Mouse (Mus musculus) adrenal gland, postnatal 10 days (tissue): ENCODE results near the gene Snrpc. TPM values are rescaled to one million over a fixed set of nuclear protein-coding genes. Genes with fewer than 3 reads are reported as not detected.
"Not testable (repeated sequence)": the region's sequence is repeated elsewhere in the genome, so short reads cannot be mapped to it uniquely, and the experiment has no call there.

Source experiments
- DNase-seq: peaks from one replicate; pipeline ENCODE4 v3.0.0; 2021; ENCODE audit warnings: mixed read lengths
- long read RNA-seq, 2 experiments: library from polyadenylated mRNA; stranded (forward); transcript quantifications; one replicate each; pipeline ENCODE4 v2.0.0; 2021
- total RNA-seq, 2 experiments: library from RNA; stranded (reverse); gene quantifications; 2 replicates each; pipeline ENCODE4 v1.2.3; 2021

Gene Snrpc
- total RNA-seq: 100 to 1,000 TPM in 1 of 2 experiments, 10 to 100 TPM in 1; 94.8 to 102 TPM
- long read RNA-seq, experiment 1, transcript Snrpc-201 (6 exons, 758 nt): major isoform, 70 of 81 reads
- long read RNA-seq, experiment 1, partial matches to known transcripts: 9 of 81 reads
- long read RNA-seq, experiment 1, other reads (novel, unspliced or antisense): 2 of 81 reads
- long read RNA-seq, experiment 2, transcript Snrpc-201 (6 exons, 758 nt): major isoform, 46 of 49 reads
- long read RNA-seq, experiment 2, partial matches to known transcripts: 3 of 49 reads
- long read RNA-seq, experiment 2, other reads (novel, unspliced or antisense): 0 of 49 reads

DNA sequence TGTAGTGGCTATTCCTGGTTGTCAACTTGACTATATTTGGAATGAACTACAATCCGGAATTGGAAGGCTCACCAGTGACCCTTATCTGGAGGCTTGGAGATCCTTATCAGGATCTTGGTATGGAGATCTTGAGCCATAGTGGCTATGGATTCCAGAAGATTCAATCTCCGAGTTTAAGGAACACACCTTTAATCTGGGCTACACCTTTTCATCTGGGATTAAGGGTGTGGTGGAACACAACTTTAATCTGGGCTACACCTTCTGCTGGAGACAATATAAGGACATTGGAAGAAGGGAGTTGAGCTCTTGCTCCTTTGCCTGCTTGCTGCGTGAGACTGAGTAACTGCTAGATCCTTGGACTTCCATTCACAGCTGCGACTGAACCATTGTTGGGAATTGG, at the start of gene Snrpc:
Snrpc (plus strand) TSS at position 301 of the 400 bp plus-strand sequence.
- DNase-seq: not testable (repeated sequence)

DNA sequence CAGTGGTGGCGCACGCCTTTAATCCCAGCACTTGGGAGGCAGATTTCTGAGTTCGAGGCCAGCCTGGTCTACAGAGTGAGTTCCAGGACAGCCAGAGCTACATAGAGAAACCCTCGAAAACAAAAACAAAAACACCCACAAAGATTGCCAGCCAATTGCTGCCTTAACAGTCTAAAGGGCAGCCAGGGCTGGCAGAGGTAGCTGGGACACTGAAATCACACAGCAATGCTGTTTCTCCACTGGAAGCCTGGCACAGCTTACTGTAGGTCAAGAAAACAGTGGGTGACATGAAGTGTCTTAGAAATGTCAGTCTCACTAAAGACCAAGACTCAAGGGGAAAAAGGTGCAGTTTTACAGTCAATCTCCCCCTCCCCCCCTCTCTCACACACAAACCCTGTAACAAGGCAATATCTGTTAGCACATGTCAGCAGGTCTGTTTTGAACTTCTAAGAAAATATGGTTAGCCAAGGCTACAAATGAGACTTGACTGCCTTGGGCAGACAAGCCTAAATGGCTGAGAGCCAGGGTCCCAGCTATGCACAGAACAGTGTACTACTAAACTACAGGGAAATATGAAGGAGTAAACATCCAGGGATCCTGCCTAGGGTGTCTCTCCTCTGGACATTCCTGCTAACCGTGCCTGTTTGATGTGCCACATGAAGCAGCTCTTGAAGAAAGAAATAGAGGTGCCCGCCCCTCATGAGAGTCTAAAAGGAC, 49.3 kb upstream of the Snrpc start:
- peak; percentile 56 for DNase-seq

DNA sequence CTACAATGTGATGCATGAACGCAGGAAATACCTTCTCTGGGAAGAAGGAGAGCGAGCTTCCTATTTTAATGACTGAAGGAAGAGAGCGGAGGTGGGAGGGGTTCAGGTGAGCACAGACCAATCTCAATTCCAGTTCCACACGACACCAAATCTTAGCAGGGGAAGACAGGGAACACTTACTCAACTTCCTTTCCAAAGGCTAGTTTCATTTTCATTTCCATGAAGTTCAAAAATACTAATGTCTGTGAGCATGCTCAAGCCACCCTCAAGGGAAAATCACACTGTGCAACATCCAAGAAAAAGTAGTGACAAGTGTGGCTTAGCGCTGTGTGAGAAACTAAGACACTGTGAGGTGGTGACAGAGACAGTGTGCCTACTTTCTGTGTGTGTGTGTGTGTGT, 47.9 kb upstream of the Snrpc start:
- no peak for DNase-seq

DNA sequence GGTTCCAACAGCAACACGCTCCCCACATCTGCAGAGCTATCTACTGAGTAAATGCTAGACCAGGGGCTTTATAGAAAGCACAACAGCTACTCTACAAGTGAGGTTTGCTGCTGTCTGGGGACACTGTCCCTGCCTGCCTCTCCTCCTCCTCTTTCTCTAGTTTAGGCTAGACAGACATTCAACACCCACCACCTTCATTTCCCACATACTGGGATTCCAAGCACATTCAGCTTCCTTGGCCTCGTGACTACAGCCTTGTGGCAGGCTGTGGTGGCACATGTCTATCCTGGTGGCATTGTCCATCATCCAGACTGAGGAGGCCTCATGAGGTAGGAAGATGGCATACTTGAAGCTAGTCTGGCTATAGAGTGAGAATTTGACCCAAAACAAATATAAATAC, 47.0 kb upstream of the Snrpc start:
- no peak for DNase-seq

DNA sequence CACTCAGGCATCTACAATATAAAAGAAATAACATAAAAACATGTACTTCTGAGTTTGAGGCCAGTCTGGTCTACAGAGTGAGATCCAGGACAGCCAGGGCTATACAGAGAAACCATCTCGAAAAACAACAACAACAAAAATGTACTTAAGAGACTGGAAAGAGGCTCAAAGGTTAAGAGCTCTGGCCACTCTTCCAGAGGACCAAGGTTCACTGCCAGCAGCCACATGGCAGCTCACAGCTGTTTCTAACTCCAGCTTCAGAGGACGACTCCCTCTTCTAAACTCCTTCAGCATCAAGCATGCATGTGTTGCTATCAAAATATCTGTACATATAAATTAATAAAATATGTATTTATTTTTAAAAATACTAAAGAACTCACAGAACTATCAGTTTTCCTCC, 46.4 kb upstream of the Snrpc start:
- DNase-seq: no peak

DNA sequence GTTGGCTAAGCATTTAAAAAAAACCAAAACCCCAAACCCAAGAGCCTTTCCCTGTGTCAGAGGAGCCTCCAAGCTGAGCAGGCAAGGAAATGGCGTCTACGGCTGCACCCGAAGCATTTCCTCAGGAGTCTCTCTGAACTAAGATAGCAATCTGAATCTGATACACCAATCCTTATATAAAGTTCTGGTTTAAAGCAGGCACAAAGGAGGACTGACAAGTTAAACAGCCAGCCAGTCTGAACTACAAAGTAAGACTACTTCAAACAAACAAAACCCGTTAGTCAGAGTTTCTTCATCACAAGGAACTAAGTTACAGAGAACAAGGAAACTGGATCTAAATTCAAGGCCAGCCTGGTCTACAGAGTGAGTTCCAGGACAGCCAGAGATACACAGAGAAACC, 45.4 kb upstream of the Snrpc start:
- DNase-seq: no peak

DNA sequence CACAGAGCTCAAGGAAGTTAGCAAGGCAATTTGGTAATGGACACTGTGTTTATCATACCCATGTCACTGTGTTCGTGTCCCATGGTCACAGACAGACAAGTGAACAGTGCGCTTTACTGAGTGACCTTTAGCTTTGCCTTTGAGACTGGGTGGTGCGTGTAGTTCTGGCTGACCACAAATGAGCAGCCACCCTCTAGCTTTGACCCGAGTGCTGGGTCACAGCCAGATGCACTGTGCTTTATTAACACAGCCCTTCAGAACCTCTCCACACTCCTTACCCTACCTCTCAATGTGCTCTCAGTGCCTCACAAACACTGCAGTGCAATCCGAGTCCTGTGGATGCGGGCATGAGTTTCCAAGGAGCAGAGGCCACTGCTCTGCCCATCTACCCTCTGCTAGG, 44.8 kb upstream of the Snrpc start:
- peak; percentile 68 for DNase-seq

DNA sequence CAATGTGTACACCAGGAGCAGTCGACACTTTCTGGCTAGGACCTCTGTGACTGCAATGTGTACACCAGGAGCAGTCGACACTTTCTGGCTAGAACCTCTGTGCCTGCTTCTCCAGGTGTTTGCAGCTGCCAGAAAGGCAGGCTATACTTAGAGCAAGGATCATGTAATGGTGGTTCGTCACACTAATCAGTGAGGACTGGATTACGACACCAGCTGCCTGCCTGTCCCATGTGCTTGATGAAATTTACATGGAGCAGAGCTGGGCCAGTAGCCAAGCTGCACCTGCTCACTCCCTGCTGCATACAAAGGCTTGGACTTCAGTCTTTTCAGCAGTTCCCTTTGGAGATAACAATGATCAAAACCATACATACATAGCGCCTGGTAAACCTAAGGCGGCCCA, 41.2 kb upstream of the Snrpc start:
- DNase-seq: peak; percentile 73

DNA sequence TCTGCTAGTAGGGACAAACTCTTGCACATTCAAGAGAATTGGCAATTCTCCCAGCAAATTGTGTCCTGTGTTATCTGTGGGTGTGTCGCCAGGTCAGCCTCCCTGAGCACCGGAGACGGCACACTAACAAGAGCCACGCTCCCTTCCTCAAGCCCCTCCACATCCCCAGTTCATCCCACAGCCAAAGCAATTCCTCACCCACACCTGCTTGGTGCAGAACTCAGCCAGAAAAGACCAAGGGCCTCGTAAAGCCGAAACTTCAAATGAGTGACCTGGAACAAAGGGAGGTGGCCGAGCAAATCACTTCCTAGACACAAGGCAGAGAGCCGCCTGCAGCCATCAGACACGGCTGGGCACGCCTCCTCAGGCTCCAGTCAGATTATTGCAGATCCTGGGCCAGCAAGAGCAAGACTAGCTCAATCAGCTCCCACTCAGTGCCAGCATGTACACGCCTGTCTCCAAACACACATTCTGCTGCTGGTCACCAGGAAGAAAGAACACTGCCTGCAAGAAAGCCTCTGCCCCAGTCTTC, 40.5 kb upstream of the Snrpc start:
- DNase-seq: peak; percentile 66

DNA sequence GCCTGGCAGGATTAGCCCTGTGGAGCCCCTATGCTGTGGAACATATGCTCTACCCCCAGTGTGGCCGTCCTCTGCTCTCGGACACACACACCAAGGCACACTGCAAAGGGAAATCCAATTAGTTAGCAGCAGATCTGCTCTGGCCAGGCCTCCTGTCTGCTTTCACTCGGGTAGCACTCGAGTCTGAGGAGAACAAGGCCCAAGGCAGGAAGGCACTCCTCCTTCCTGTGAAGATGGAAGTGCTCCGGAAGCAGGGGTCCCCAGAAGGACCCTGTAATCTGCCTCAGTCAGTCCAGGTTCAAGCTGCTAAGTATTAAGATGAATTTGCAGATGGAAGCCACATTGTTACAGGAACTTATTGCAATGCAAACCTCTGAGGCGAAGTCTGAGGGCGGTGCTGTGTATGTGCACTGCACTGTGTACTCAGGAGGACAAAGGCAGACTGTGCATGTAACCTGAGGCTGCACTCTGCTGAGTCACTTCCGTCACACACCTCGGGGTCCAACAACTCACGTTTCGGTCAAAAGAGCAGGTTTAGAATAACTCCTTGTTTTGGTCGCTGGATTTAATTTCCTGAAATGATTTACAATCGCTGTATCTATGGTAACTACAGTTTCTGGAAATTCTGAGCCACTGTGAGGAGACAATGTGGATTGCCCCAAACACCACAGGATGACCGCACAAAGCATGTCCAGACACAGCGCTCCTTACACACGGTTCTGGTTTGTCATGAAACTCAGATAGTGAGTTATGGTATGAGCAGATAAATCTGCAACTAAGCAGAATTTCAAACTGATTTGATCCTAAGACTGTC, 38.0 kb upstream of the Snrpc start:
- DNase-seq: no peak

DNA sequence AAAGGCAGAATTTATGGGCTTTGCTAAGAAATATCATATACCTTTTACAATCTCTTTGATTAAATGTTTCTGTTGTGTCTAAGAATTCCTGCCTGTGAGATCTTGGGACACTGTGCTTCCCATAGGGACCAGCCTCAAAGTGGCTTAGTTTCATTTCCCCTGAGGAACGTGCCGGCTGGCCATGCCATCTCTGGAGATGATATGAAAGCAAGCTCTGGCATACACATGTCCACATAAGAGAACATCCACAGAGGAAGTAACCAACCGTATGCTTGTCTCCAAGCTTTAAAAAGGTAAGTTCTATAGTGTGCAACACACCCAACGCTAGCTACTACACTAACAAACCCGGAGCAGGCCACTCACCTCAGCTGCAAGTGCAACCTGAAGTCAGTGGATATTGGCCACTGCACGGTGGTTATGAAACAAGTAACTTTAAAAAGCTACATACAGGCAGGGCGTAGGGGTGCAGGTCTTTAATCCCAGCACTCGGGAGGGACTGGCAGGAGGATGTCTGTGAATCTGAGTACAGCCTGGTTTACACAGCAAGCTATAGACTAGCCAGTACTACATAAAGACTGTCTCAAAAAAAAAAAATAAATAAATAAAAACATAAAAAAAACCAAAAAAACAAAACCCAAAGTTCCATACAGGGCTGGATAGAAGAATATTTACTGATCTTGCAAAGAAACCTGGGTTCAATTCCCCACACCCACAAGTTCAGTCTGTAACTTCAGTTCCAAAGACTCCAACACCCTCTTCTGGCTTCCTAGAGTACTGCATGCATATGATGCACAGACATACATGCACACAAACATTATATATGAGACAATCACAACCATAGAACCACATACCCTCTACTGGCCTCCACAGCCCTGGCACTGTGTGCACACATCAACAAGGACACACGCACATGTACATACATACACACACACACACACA, 37.0 kb upstream of the Snrpc start:
- no peak for DNase-seq

DNA sequence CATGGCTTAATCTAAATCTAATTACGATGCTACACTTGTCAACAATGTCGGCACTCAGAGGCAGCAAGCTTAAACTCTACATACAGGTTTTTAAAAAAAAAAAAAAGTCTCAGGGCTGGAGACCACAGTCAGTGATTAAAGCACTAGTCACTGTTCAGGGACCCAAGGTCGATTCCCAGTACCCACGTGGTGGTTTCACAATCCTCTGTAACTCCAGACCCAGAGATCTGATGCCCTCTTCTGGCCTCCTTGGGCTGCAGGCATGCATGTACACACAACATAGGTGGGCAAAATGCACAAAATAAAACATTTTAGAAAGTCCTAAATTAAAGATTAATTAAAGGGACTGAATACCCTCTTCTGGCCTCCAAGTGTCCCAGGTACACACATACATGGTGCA, 34.2 kb upstream of the Snrpc start:
- peak; percentile 60 for DNase-seq

DNA sequence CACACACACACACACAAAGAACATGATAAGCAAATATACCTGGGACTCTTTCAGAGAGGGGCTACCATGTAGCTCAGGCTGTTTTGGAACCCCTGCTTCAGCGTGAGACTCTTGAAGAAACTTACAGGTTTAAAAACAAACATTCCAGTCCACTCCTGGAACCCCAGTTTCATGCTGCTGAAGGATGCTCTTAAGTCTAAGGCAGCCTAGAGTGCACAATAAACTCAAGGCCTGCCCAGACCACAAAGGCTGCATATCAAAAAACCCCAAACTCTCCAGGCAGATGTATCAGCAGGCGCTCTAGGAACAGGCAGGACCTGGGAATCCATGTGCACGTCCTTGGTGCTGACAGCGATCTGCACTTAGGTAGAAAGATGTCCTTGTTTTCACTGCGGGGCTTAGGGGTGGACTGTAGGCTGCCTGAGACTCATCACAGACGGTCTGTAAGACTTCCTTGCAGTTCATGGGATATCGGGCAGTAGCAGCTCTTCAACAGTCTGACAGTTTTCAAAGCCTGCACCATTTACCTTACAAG, 33.7 kb upstream of the Snrpc start:
- DNase-seq: no peak

DNA sequence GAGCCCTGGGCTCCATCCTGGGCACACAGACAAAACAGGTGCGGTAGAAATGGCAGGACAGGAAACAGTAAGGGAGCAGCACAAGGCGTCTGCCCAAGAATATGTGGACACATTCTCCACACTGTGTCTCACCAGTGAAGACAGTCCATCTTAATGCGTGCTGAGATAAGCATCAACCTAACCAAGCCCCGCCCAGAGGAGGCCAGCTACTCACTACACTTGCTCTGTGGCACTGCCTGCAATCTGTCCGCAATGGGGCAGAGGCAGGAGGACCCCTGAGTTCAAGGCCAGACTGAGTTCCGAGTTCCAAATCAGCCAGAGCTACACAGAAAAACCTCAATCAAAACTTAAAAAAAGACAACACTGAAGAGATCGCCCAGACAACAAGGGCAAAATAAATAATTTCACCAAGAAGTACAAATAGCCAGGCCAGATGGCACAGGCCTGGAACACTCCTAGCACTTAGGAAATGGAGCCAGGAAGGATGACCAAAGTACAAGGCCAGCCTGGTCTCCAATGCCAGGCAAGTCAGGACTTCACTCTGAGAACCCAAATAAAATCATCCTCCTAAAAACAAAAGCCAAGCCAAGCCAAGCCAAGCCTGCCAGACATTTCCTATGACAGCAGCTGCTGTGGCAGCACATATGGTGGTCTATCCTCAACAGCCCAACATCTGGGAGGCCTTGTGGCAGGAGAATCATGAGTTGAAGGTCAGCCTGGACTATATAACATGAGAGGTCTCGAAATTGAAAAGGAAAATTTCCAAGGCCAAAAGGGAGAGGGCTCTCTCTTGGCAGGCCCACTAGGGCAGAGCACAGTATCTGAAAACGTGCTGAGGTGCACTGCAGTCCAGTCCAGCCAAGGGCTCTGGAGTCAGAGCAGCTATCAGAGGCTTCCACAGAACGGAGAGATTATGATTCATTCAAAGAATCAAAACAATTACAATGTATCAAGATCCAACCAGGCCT, 32.9 kb upstream of the Snrpc start:
- peak; percentile 58 for DNase-seq

DNA sequence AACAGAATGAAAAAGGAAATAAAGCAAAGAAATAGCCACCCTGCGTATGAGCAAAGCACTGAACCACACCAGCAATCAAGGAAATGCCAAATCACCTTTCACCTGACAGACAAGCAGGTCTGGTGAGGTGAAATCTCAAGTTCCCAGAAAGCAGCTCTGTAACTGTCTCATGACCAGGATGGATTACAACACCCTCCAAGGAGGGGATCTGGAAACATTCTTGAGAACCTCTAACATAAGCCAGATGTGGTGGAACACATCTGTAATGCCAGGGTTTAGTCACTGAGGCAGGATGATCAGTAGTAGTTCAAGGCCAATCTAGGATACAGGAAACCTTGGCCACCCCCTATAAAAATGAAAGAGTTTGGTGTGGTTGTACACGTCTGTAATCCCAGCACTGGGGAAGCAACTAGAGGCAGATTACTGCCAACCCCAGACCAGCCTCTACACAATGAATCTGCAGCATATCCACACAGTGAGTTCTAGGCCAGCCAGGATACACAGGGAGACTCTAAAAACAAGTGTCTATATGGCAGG, 30.3 kb upstream of the Snrpc start:
- no peak for DNase-seq

DNA sequence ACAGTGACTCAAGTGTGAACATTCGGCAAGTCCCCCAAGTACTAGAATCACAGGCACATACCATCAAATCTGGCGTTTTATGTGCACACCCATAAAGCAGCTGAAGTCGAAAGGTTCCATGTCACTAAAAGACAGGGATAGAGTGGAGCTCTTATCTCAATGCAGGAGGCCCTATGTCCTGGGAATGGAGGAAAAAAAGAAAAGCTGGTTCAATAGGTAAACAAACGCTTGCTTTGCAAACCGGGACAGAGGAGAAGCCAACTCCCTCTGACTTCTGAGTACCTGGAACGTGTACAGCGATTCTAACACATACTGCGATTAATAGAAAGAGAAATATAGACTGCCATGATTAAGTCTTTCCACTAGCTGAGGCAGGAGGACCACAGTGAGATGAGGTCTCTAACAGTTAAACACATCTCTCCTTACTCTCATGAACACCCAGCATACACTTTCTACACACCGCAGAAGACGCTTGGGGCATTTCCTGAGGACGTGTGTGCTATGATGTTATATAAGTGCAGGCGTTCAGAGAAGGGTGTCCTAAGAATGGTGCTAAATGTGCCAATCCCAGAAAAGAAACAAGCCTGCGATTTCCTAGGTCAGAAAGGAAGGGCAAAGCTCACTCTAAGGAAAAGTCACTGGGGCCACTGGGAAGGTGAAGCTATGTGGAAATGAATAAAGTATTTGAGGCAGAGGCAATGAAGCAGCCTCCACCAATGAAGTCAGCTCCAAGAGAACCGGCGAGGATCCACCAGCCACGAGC, 27.2 kb upstream of the Snrpc start:
- no peak for DNase-seq

DNA sequence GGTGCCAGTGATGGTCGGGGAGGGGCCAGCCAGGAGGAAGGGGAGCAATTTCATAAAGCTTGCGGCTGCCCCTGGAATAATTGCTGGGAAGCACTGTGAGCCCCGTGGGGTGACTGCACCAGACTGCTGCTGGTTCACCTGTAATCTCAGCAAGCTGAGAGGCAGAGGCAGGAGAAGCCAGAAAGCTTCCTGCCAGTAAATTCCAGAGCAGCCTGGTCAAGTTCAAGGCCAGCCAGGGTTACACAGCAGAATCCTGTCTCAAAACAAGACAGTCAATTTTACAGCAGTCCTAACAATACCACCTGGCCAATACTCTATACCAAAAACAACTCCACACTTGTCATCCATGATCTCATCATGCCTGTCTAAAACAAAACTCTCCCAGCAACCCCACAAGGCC, 26.0 kb upstream of the Snrpc start:
- no peak for DNase-seq

DNA sequence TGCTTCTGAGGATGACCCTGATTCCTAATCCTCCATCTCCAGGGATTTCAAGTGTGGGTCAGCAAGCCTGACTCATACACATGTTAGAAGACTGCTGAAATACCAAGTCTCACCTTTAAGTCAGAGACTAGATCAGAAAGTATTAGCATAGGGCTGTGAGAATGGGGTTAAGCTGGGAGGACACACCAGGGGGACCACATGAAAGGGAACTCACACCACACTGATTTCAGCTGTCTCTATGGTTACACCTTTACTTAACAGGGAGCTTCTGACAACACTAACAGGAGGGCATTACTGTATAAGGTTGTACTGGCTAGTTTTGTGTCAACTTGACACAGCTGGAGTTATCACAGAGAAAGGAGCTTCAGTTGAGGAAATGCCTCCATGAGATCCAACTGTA, 23.3 kb upstream of the Snrpc start:
- no peak for DNase-seq

DNA sequence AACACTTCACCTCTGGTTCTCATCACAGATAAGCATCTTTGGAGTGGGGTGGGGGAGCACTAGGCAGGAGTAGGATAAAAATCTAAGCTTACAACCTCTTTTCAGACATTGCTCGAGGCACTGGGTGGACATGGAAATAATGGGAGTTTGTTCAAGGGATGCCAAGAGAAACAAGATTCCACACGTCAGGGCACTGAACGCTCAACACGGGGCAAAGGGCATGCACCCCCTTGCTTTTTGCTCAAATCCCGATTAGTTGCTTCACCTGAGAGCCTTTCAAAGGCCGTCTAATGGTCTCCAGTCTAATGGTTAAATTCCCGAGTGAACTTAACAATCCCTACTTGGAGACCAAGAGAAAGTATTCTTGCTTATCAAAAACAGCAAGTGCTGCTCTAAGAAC, 18.9 kb upstream of the Snrpc start:
- DNase-seq: peak; percentile 10
